Mouse (Mus musculus) liver, embryonic 13.5 days (tissue): ENCODE data around the gene Alg2. TPM values are rescaled to one million over a fixed set of nuclear protein-coding genes. Genes with fewer than 3 reads are reported as not detected.

ENCODE experiments used
- ATAC-seq: fragments of 200-750 bp; cut with Nextera tagmentation; 2 replicates; pipeline ENCODE4 v1.8.0; 2017; ENCODE audit warnings: low read depth, mild to moderate bottlenecking, moderate number of reproducible peaks, moderate library complexity
- DNase-seq: peaks from one replicate; pipeline ENCODE4 v3.0.0; 2022
- H3K27ac ChIP-seq: fragments of 300-500 bp; sonication (generic); 2 replicates; pipeline ENCODE4 v1.5.1; 2015; ENCODE audit warnings: moderate library complexity, mild to moderate bottlenecking, inconsistent platforms
- H3K27me3 ChIP-seq: fragments of 300-500 bp; sonication (generic); 2 replicates; pipeline ENCODE4 v1.6.1; 2015; ENCODE audit warnings: mild to moderate bottlenecking, inconsistent platforms
- H3K36me3 ChIP-seq: fragments of 300-500 bp; sonication (generic); 2 replicates; pipeline ENCODE4 v1.6.1; 2015; ENCODE audit warnings: mild to moderate bottlenecking, inconsistent platforms
- H3K4me1 ChIP-seq: fragments of 300-500 bp; sonication (generic); replicated peaks from 2 replicates; pipeline ENCODE4 v1.6.1; 2015; ENCODE audit warnings: inconsistent platforms
- H3K4me2 ChIP-seq: fragments of 300-500 bp; sonication (generic); 2 replicates; pipeline ENCODE4 v1.6.1; 2015; ENCODE audit warnings: inconsistent platforms, mild to moderate bottlenecking, moderate library complexity
- H3K4me3 ChIP-seq: fragments of 300-500 bp; sonication (generic); replicated peaks from 2 replicates; pipeline ENCODE4 v1.5.1; 2015; ENCODE audit warnings: mild to moderate bottlenecking, inconsistent platforms
- H3K9ac ChIP-seq: fragments of 300-500 bp; sonication (generic); 2 replicates; pipeline ENCODE4 v1.6.1; 2015; ENCODE audit warnings: mild to moderate bottlenecking, inconsistent platforms
- H3K9me3 ChIP-seq: fragments of 300-500 bp; sonication (generic); replicated peaks from 2 replicates; pipeline ENCODE4 v1.6.1; 2016; ENCODE audit warnings: inconsistent platforms
- WGBS: fragments of 180-500 bp; shearing (Covaris S2); methylation state at CpG from one replicate; pipeline ENCODE4 v1.1.7; 2015; ENCODE audit not compliant: insufficient replicate concordance; 5-methylcytosine and 5-hydroxymethylcytosine counted together
- polyA plus RNA-seq: library from polyadenylated mRNA; unstranded; fragments of >200 nt; fragmentation: Nextera tagmentation; extraction: Ambion mirVana; gene quantifications from 2 replicates; pipeline ENCODE4 v1.2.1, GENCODE M21; 2015

Gene Alg2
- polyA plus RNA-seq, 1 experiment from 2014 or later, result 16.2 TPM

- H3K36me3 ChIP-seq, result no peaks in the 10 kb centered on the region
- no peak for ATAC-seq
- no peak overlapping the region for H3K4me2 ChIP-seq
- H3K4me3 ChIP-seq, result no peak overlapping the region
- H3K9ac ChIP-seq, result no peak overlapping the region
- no peaks in the 10 kb centered on the region for H3K27me3 ChIP-seq
- no peaks in the 10 kb centered on the region for H3K4me1 ChIP-seq
- H3K9me3 ChIP-seq, result no peaks in the 10 kb centered on the region
- H3K27ac ChIP-seq, result no peak overlapping the region
- DNase-seq, result no peak
- 60% methylated on average over 8 of the region's 8 CpGs for WGBS
Observed at GRCm38 (mm10) chr4:47493456-47493855, 19.3 kb upstream of the Alg2 start.

GRCm38 (mm10) chr4:47492311-47493086, 18.4 kb upstream of the Alg2 start:
- Histone ChIP-seq H3K4me3 (no peak overlapping the region), H3K27me3 (no peaks in the 10 kb centered on the region), H3K9me3 (no peaks in the 10 kb centered on the region), H3K9ac (no peak overlapping the region), H3K4me1 (no peaks in the 10 kb centered on the region), H3K36me3 (no peaks in the 10 kb centered on the region), H3K4me2 (no peak overlapping the region), H3K27ac (no peak overlapping the region)
- 61% methylated on average over 12 of the region's 12 CpGs for WGBS
- ATAC-seq, result no peak
- no peak for DNase-seq

GRCm38 (mm10) chr4:47491243-47491642, 17.1 kb upstream of the Alg2 start:
- Histone ChIP-seq H3K4me1 (no peaks in the 10 kb centered on the region), H3K36me3 (no peaks in the 10 kb centered on the region), H3K27me3 (no peaks in the 10 kb centered on the region), H3K4me2 (no peak overlapping the region), H3K9me3 (no peaks in the 10 kb centered on the region), H3K9ac (no peak overlapping the region), H3K27ac (no peak overlapping the region), H3K4me3 (no peak overlapping the region)
- ATAC-seq (no peak), DNase-seq (no peak)
- 77% methylated on average over 6 of the region's 6 CpGs for whole genome bisulfite sequencing

GRCm38 (mm10) chr4:47480576-47480975, 6.4 kb upstream of the Alg2 start:
- peaks cover 70% of the 10 kb centered on the region for H3K36me3 ChIP-seq
- 87% methylated on average over 9 of the region's 9 CpGs for WGBS
- DNase-seq, result no peak

GRCm38 (mm10) chr4:47480095-47480494, 6.0 kb upstream of the Alg2 start:
- no peaks in the 10 kb centered on the region for H3K27me3 ChIP-seq
- no peak overlapping the region for H3K27ac ChIP-seq
- H3K4me3 ChIP-seq, result no peak overlapping the region
- no peak overlapping the region for H3K9ac ChIP-seq
- ATAC-seq (no peak), DNase-seq (no peak)
- H3K36me3 ChIP-seq, result peaks cover 70% of the 10 kb centered on the region
- WGBS, result 87% methylated on average over 13 of the region's 13 CpGs
- no peak overlapping the region for H3K4me2 ChIP-seq
- peaks cover 20% of the 10 kb centered on the region for H3K4me1 ChIP-seq
- H3K9me3 ChIP-seq, result no peaks in the 10 kb centered on the region

More at GRCm38 (mm10) chr4:47480576-47480975, 6.4 kb upstream of the Alg2 start:
- no peak overlapping the region for H3K9ac ChIP-seq
- no peak overlapping the region for H3K4me3 ChIP-seq
- no peaks in the 10 kb centered on the region for H3K9me3 ChIP-seq
- no peak for ATAC-seq
- H3K4me2 ChIP-seq, result no peak overlapping the region
- H3K4me1 ChIP-seq, result peaks cover 15% of the 10 kb centered on the region
- H3K27ac ChIP-seq, result no peak overlapping the region
- no peaks in the 10 kb centered on the region for H3K27me3 ChIP-seq

GRCm38 (mm10) chr4:47477539-47477938, 3.4 kb upstream of the Alg2 start:
- Histone ChIP-seq H3K27ac (no peak overlapping the region), H3K9ac (no peak overlapping the region), H3K27me3 (no peaks in the 10 kb centered on the region), H3K4me2 (no peak overlapping the region), H3K36me3 (peaks cover 65% of the 10 kb centered on the region), H3K4me1 (peaks cover 32% of the 10 kb centered on the region), H3K4me3 (no peak overlapping the region), H3K9me3 (no peaks in the 10 kb centered on the region)
- DNase-seq (no peak), ATAC-seq (no peak)
- 74% methylated on average over 6 of the region's 6 CpGs for WGBS

- peak; percentile 21 for ATAC-seq
- H3K4me1 ChIP-seq, result peaks cover 34% of the 10 kb centered on the region
- no peaks in the 10 kb centered on the region for H3K9me3 ChIP-seq
- peak overlapping the region; percentile 77 for H3K4me2 ChIP-seq
- DNase-seq, result no peak
- peak overlapping the region; percentile 92 for H3K27ac ChIP-seq
- H3K4me3 ChIP-seq, result peak overlapping the region; percentile 88
- no peaks in the 10 kb centered on the region for H3K27me3 ChIP-seq
- H3K9ac ChIP-seq, result peak overlapping the region; percentile 86
- WGBS, result 12% methylated on average over 31 of the region's 31 CpGs
- H3K36me3 ChIP-seq, result peaks cover 64% of the 10 kb centered on the region
Observed at GRCm38 (mm10) chr4:47474730-47475643, 854 bp upstream of the Alg2 start.

- H3K9ac ChIP-seq, result peak overlapping the region; percentile 87
- peak overlapping the region; percentile 77 for H3K4me2 ChIP-seq
- peaks cover 7% of the 10 kb centered on the region; the same call in 1 of the 2 replicates for H3K9me3 ChIP-seq
- H3K36me3 ChIP-seq, result peaks cover 66% of the 10 kb centered on the region
- peak overlapping the region; percentile 88 for H3K4me3 ChIP-seq
- peaks cover 34% of the 10 kb centered on the region for H3K4me1 ChIP-seq
- no peak for DNase-seq
- H3K27ac ChIP-seq, result peak overlapping the region; percentile 92
- no peaks in the 10 kb centered on the region for H3K27me3 ChIP-seq
- 1% methylated on average over 9 of the region's 14 CpGs for WGBS
- no peak for ATAC-seq
Observed at GRCm38 (mm10) chr4:47473586-47473967, 556 bp downstream of the Alg2 start.

- no peak overlapping the region for H3K4me3 ChIP-seq
- H3K36me3 ChIP-seq, result peaks cover 53% of the 10 kb centered on the region
- peaks cover 7% of the 10 kb centered on the region; the same call in 1 of the 2 replicates for H3K9me3 ChIP-seq
- H3K9ac ChIP-seq, result no peak overlapping the region
- ATAC-seq, result no peak
- no peak for DNase-seq
- H3K4me1 ChIP-seq, result no peaks in the 10 kb centered on the region
- WGBS, result 80% methylated on average over 2 of the region's 2 CpGs
- no peak overlapping the region for H3K4me2 ChIP-seq
- no peak overlapping the region for H3K27ac ChIP-seq
- no peaks in the 10 kb centered on the region for H3K27me3 ChIP-seq
Observed at GRCm38 (mm10) chr4:47467196-47467595, 6.9 kb downstream of the Alg2 start.

- Histone ChIP-seq H3K27me3 (0 out of 2 replicates have a peak, but pooled peaks cover 10% of the 10 kb centered on the region), H3K36me3 (no peaks in the 10 kb centered on the region), H3K9ac (no peak overlapping the region), H3K4me3 (no peak overlapping the region), H3K9me3 (no peaks in the 10 kb centered on the region), H3K27ac (no peak overlapping the region), H3K4me1 (no peaks in the 10 kb centered on the region), H3K4me2 (no peak overlapping the region)
- WGBS, result 31% methylated on average over 18 of the region's 18 CpGs
- ATAC-seq, result no peak
- DNase-seq, result no peak
Observed at GRCm38 (mm10) chr4:47449586-47450522, 24.3 kb downstream of the Alg2 start.
